Mouse (Mus musculus): ENCODE data around the gene Lor. TPM values are rescaled to one million over a fixed set of nuclear protein-coding genes. Genes with fewer than 3 reads are reported as not detected.

Lor gene
- polyA plus RNA-seq (2015; fragmentation: Nextera tagmentation; extraction: Ambion mirVana), result 0.38 and 0.51 TPM in 2 replicates

- H3K4me1 ChIP-seq, result 0 out of 2 replicates have a peak, but pooled peaks cover 5% of the 10 kb centered on the region
- H3K36me3 ChIP-seq, result no peaks in the 10 kb centered on the region
- no peaks in the 10 kb centered on the region for H3K9me3 ChIP-seq
- no peak for ATAC-seq (ENCODE audit: borderline replicate concordance, extremely low read depth, low FRiP score, low TSS enrichment)
- peaks cover 51% of the 10 kb centered on the region for H3K27me3 ChIP-seq
- H3K9ac ChIP-seq, result no peak within 1 kb of the TSS
- peak within 1 kb of the TSS; percentile 57; the same call in 1 of the 2 replicates for H3K4me3 ChIP-seq
- 84% methylated on average over 2 of the region's 2 CpGs for WGBS
- peak within 1 kb of the TSS; percentile 99 for H3K4me2 ChIP-seq
- H3K27ac ChIP-seq, result no peak within 1 kb of the TSS
Observed at GRCm38 (mm10) chr3:92083042-92083441, at the start of gene Lor. Lor (minus strand) TSS chr3:92083142.

DNA sequence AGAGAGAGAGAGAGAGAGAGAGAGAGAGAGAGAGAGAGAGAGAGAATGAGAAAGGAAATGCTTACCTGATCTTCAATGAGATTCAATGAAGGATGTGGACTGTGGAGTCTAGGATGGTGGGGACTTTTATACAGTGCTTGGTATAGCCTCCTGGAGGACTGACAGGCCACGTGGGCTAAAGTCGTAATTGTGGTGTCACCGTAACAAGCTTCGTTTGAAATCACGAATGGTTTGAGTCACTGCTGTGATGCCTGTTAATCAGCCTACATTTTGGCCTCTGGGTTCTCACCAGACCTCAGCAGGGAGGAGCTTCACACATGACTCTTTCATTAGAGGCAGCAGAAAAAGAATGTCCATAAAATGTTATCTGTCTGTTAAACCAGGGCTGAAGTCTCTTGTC lies 40.9 kb upstream of the Lor start, which contains the start of gene Prr9:
Gene Prr9 (minus strand): TSS at position 101 of the 400 bp plus-strand sequence.
- Histone ChIP-seq H3K9me3 (no peaks in the 10 kb centered on the region), H3K9ac (no peak within 1 kb of the TSS), H3K4me1 (no peaks in the 10 kb centered on the region), H3K36me3 (no peaks in the 10 kb centered on the region), H3K27ac (no peak within 1 kb of the TSS), H3K4me2 (no peak within 1 kb of the TSS), H3K4me3 (no peak within 1 kb of the TSS), H3K27me3 (no peaks in the 10 kb centered on the region)
- no peak for ATAC-seq (ENCODE audit: borderline replicate concordance, extremely low read depth, low FRiP score, low TSS enrichment)
- 83% methylated on average over 5 of the region's 5 CpGs for WGBS

GRCm38 (mm10) chr3:92120902-92121301 lies 38.0 kb upstream of the Lor start:
- WGBS, result 79% methylated on average over 3 of the region's 3 CpGs
- H3K4me1 ChIP-seq, result no peaks in the 10 kb centered on the region
- H3K9me3 ChIP-seq, result no peaks in the 10 kb centered on the region
- no peaks in the 10 kb centered on the region for H3K36me3 ChIP-seq
- no peak overlapping the region for H3K4me3 ChIP-seq
- no peak overlapping the region for H3K4me2 ChIP-seq
- no peak for ATAC-seq (ENCODE audit: borderline replicate concordance, extremely low read depth, low FRiP score, low TSS enrichment)
- no peak overlapping the region for H3K9ac ChIP-seq
- H3K27me3 ChIP-seq, result no peaks in the 10 kb centered on the region
- no peak overlapping the region for H3K27ac ChIP-seq

GRCm38 (mm10) chr3:92117930-92118329 lies 35.0 kb upstream of the Lor start:
- H3K27ac ChIP-seq, result no peak overlapping the region
- no peak for ATAC-seq (ENCODE audit: borderline replicate concordance, extremely low read depth, low FRiP score, low TSS enrichment)
- H3K9me3 ChIP-seq, result no peaks in the 10 kb centered on the region
- H3K4me3 ChIP-seq, result no peak overlapping the region
- no peak overlapping the region for H3K9ac ChIP-seq
- H3K4me1 ChIP-seq, result no peaks in the 10 kb centered on the region
- H3K27me3 ChIP-seq, result no peaks in the 10 kb centered on the region
- H3K36me3 ChIP-seq, result no peaks in the 10 kb centered on the region
- 30% methylated on average over 3 of the region's 3 CpGs for WGBS
- no peak overlapping the region for H3K4me2 ChIP-seq

- H3K27ac ChIP-seq, result no peak overlapping the region
- H3K4me1 ChIP-seq, result no peaks in the 10 kb centered on the region
- H3K9ac ChIP-seq, result no peak overlapping the region
- no peak overlapping the region for H3K4me2 ChIP-seq
- H3K27me3 ChIP-seq, result no peaks in the 10 kb centered on the region
- ATAC-seq (ENCODE audit: borderline replicate concordance, extremely low read depth, low FRiP score, low TSS enrichment), result no peak
- no peaks in the 10 kb centered on the region for H3K36me3 ChIP-seq
- H3K4me3 ChIP-seq, result no peak overlapping the region
- H3K9me3 ChIP-seq, result no peaks in the 10 kb centered on the region
Observed at GRCm38 (mm10) chr3:92111526-92111925, 28.6 kb upstream of the Lor start.

DNA sequence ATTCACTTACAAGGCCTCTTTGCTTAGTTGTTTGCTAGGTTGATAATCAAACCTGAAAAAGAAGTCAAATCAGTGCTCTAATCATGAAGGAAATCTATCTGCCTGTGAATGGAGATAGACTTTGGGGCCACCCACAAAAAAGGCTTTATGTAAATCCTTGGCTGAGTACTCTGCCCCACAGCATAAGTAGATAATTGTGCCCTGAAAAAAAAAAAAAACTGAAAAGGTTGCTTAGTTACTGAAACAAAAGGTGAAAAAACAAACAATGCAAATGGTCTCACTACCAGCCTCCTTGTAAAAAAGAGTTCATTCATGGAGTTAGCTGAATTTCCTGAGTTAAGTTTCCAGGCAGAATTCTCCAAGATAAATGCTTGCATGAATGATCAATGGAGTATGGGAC lies 27.8 kb upstream of the Lor start:
- H3K27ac ChIP-seq, result no peak overlapping the region
- H3K4me1 ChIP-seq, result no peaks in the 10 kb centered on the region
- ATAC-seq (ENCODE audit: borderline replicate concordance, extremely low read depth, low FRiP score, low TSS enrichment), result no peak
- no peak overlapping the region for H3K4me3 ChIP-seq
- H3K27me3 ChIP-seq, result no peaks in the 10 kb centered on the region
- no peak overlapping the region for H3K9ac ChIP-seq
- H3K9me3 ChIP-seq, result no peaks in the 10 kb centered on the region
- no peaks in the 10 kb centered on the region for H3K36me3 ChIP-seq
- no peak overlapping the region for H3K4me2 ChIP-seq

DNA sequence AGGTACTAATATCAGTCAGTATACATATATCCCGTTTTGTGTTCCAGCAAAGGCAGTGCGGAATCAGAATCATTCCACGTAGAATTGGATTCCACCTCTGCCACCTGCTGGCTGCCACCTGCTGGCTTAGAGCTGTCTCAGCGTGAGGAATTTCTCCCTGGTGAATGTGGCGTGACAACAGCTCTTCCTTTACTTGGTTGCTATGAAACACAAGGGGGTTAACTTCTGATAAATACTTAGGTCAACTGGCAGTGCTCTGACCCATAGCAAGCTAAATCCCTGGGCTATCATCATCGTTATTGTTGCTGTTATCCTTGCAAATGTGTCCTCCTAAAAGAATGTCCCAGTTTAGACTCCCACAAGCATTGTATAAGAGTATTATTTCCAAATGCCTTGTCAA lies 23.6 kb upstream of the Lor start:
- Histone ChIP-seq H3K9me3 (no peaks in the 10 kb centered on the region), H3K4me1 (no peaks in the 10 kb centered on the region), H3K9ac (no peak overlapping the region), H3K4me3 (no peak overlapping the region), H3K4me2 (no peak overlapping the region), H3K27ac (no peak overlapping the region), H3K27me3 (no peaks in the 10 kb centered on the region), H3K36me3 (no peaks in the 10 kb centered on the region)
- 9% methylated on average over 6 of the region's 6 CpGs for WGBS
- ATAC-seq (ENCODE audit: borderline replicate concordance, extremely low read depth, low FRiP score, low TSS enrichment), result no peak

DNA sequence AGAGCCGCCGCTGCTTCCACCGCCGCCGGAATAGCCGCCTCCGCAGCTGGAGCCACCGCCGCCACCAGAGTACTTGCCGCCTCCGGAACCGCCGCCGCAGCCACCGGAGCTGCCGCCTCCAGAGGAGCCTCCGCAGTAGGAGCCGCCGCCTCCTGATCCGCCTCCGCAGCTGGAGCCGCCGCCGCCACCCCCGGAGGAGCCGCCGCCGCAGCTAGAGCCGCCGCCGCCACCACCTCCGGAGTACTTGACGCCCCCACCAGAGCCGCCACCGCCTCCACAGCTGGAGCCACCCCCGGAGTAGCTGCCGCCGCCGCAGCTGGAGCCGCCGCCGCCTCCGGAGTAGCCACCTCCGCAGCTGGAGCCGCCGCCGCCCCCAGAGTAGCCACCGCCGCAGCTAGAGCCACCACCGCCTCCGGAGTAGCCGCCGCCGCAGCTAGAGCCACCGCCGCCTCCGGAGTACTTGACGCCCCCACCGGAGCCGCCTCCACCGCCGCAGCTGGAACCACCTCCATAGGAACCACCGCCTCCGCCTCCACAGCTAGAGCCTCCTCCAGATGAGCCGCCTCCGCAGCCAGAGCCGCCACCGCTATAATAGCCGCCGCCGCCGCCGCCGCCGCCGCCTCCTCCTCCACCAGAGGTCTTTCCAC lies 1.5 kb downstream of the Lor start:
- under 1% methylated on average over 66 of the region's 76 CpGs for WGBS
- H3K4me1 ChIP-seq, result 0 out of 2 replicates have a peak, but pooled peaks cover 5% of the 10 kb centered on the region
- peak overlapping the region; percentile 99 for H3K4me2 ChIP-seq
- H3K9me3 ChIP-seq, result no peaks in the 10 kb centered on the region
- peaks cover 51% of the 10 kb centered on the region for H3K27me3 ChIP-seq
- no peak overlapping the region for H3K27ac ChIP-seq
- H3K4me3 ChIP-seq, result peak overlapping the region; percentile 57
- H3K36me3 ChIP-seq, result no peaks in the 10 kb centered on the region
- peak overlapping the region; percentile 41 for H3K9ac ChIP-seq
- ATAC-seq (ENCODE audit: borderline replicate concordance, extremely low read depth, low FRiP score, low TSS enrichment), result peak; percentile 80

DNA sequence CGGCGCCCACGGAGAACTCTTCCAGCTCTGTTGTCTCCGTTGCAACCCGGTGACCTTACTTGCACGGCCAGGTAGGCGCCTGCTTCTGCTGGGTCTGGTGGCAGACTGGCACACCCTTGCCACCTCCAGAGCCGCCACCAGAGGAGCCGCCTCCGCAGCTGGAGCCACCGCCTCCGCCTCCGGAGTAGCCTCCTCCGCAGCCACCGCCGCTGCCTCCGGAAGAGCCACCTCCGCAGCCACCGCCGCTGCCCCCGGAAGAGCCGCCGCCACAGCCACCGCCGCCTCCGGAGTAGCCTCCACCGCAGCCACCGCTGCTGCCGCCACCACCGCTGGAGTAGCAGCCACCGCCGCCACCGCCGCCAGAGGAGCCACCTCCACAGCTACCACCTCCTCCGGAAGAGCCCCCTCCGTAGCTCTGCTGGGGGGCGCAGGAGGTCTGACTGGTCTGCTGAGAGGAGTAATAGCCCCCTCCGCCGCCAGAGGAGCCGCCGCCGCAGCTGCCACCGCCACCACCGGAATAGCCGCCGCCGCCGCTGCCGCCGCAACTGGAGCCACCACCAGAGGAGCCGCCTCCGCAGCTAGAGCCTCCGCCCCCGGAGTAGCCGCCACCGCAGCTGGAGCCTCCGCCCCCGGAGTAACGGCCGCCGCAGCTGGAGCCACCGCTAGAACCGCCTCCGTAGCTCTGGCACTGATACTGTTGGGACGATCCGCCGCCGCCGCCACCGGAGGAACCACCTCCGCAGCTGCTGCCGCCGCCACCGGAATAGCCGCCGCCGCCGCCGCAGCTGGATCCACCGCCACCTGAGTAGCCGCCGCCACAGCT lies 2.3 kb downstream of the Lor start:
- Histone ChIP-seq H3K9ac (peak overlapping the region; percentile 41), H3K27ac (no peak overlapping the region), H3K4me3 (peak overlapping the region; percentile 57), H3K27me3 (peaks cover 51% of the 10 kb centered on the region), H3K9me3 (no peaks in the 10 kb centered on the region), H3K36me3 (no peaks in the 10 kb centered on the region), H3K4me1 (0 out of 2 replicates have a peak, but pooled peaks cover 5% of the 10 kb centered on the region), H3K4me2 (peak overlapping the region; percentile 99)
- peak; percentile 87 for ATAC-seq (ENCODE audit: borderline replicate concordance, extremely low read depth, low FRiP score, low TSS enrichment)
- under 1% methylated on average over 68 of the region's 82 CpGs for WGBS

GRCm38 (mm10) chr3:92050382-92051054 lies 32.4 kb downstream of the Lor start:
- WGBS, result 50% methylated on average over 6 of the region's 6 CpGs
- no peaks in the 10 kb centered on the region for H3K9me3 ChIP-seq
- H3K27me3 ChIP-seq, result no peaks in the 10 kb centered on the region
- H3K4me3 ChIP-seq, result no peak overlapping the region
- H3K4me2 ChIP-seq, result no peak overlapping the region
- H3K27ac ChIP-seq, result no peak overlapping the region
- ATAC-seq (ENCODE audit: borderline replicate concordance, extremely low read depth, low FRiP score, low TSS enrichment), result no peak
- no peaks in the 10 kb centered on the region for H3K4me1 ChIP-seq
- H3K36me3 ChIP-seq, result no peaks in the 10 kb centered on the region
- H3K9ac ChIP-seq, result no peak overlapping the region

GRCm38 (mm10) chr3:92033892-92034291 lies 49.0 kb downstream of the Lor start:
- H3K9ac ChIP-seq, result no peak overlapping the region
- no peak overlapping the region for H3K27ac ChIP-seq
- H3K36me3 ChIP-seq, result no peaks in the 10 kb centered on the region
- H3K4me2 ChIP-seq, result no peak overlapping the region
- no peaks in the 10 kb centered on the region for H3K4me1 ChIP-seq
- no peak for ATAC-seq (ENCODE audit: borderline replicate concordance, extremely low read depth, low FRiP score, low TSS enrichment)
- H3K9me3 ChIP-seq, result no peaks in the 10 kb centered on the region
- 39% methylated on average over 1 of the region's 1 CpGs for WGBS
- H3K4me3 ChIP-seq, result no peak overlapping the region
- no peaks in the 10 kb centered on the region for H3K27me3 ChIP-seq

GRCm38 (mm10) chr3:92033203-92033602 lies 49.7 kb downstream of the Lor start:
- no peak overlapping the region for H3K4me2 ChIP-seq
- WGBS, result 43% methylated on average over 2 of the region's 2 CpGs
- H3K4me1 ChIP-seq, result no peaks in the 10 kb centered on the region
- ATAC-seq (ENCODE audit: borderline replicate concordance, extremely low read depth, low FRiP score, low TSS enrichment), result no peak
- no peaks in the 10 kb centered on the region for H3K36me3 ChIP-seq
- no peak overlapping the region for H3K27ac ChIP-seq
- no peaks in the 10 kb centered on the region for H3K9me3 ChIP-seq
- H3K9ac ChIP-seq, result no peak overlapping the region
- no peak overlapping the region for H3K4me3 ChIP-seq
- H3K27me3 ChIP-seq, result no peaks in the 10 kb centered on the region
